Mouse (Mus musculus) erythroid progenitor cell, adult 5-6 weeks (primary cell): ENCODE results near the gene Sult1c2. TPM values are rescaled to one million over a fixed set of nuclear protein-coding genes. Genes with fewer than 3 reads are reported as not detected.
"Not testable (repeated sequence)": the region's sequence is repeated elsewhere in the genome, so short reads cannot be mapped to it uniquely, and the experiment has no call there.

Experiments used
- ATAC-seq: replicated peaks from 2 replicates; pipeline ENCODE4 v1.8.0; 2016; ENCODE audit warnings: moderate number of reproducible peaks, mild to moderate bottlenecking, moderate TSS enrichment, inconsistent platforms; ENCODE audit not compliant: poor library complexity, low FRiP score, severe bottlenecking
- total RNA-seq, 2 experiments: library from RNA; stranded (forward) in 1 of 2; stranded (reverse) in 1 of 2; fragments of 150-400 nt in 1 of 2; fragments of 186-747, 209-891 nt in 1 of 2; gene quantifications; 2 replicates each; pipeline versions ENCODE4 v1.2.3 to v1.2.4; 2015 to 2017; ENCODE audit warnings: low replicate concordance in 2 of 2

The Sult1c2 gene
- not detected in 2 replicates for total RNA-seq (2015; ENCODE audit: low replicate concordance)
- not detected in 2 replicates for total RNA-seq (2017; ENCODE audit: low replicate concordance)

DNA sequence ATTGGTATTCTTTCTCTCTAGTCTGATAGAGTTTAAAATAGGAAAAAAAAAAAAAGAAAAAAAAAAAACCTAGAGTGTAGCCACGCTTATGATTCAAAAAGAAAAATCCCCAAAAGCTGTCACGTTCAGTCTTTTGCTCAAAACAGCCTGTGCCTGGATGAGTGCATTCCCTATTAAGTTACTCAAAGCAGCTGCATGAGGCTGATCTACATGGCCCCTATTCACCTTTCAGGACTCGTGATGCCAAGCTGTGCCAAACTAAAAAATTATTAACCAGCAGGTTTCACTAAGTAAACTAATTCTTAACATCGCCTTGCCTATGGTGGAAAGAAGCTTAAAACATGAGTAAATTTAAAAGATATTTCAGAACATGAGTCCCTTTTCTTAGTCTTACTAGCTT, at the start of gene Sult1c2:
Gene Sult1c2 (minus strand): TSS at position 134 of the 400 bp plus-strand sequence.
- no peak for ATAC-seq

- not testable (repeated sequence) for ATAC-seq
Measured at GRCm38 (mm10) chr17:53879006-53879675, 33.0 kb upstream of the Sult1c2 start.

DNA sequence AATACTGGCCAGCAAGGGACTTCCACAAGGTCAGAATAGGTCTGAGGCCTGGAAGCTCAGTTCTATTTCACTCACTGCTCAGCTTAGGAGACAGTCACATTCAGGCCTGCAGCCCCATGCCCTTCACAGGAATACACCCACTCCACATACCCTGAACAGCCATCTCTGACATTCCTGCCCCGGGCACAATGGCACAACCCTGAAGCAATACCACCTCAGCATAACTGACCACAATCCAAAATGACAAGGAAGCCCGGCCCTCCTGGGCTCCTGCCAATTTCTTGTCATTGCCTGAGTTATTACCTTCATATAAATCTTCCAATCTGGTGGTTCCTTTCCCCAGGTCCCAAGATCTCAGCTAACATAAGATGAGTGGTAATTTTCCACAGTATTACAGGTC, 28.3 kb upstream of the Sult1c2 start:
- no peak for ATAC-seq

DNA sequence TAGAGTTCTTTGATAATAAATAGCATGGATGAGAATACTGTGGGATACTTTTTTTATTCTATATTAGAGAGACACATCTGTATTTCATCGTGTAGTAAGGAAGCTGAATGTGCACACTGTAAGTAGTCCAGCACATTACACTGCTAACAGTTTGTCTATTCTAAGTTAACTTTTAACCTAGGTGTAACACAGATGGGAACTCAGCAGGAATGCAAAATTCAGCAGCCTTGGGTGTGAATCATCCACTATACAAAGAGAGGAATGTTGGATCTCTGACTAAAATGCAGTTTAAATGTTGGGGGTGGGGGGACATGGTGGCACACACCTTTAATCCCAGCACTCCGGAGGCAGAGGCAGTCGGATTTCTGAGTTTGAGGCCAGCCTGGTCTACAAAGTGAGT, 26.1 kb upstream of the Sult1c2 start:
- ATAC-seq = no peak

DNA sequence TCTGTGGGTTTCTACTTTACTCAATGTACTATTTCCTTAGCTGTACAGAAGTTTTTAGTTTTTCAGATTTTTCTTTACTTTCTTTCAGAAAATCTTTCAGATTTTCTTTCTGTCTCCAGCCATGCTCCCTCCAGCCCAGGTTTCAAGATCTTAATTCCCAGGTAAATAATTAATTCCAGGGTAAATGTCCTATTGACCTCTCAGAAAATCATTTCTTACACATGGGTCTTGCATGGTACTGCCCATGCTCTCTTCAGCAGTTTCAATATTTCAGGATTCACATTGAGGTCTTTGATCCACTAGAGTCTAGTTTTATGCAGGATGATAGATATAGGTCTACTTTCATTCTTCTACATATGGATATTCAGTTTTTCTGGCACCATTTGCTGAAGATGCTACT, 23.8 kb upstream of the Sult1c2 start:
- no peak for ATAC-seq

- ATAC-seq = no peak
Measured at GRCm38 (mm10) chr17:53865260-53865955, 19.3 kb upstream of the Sult1c2 start.

DNA sequence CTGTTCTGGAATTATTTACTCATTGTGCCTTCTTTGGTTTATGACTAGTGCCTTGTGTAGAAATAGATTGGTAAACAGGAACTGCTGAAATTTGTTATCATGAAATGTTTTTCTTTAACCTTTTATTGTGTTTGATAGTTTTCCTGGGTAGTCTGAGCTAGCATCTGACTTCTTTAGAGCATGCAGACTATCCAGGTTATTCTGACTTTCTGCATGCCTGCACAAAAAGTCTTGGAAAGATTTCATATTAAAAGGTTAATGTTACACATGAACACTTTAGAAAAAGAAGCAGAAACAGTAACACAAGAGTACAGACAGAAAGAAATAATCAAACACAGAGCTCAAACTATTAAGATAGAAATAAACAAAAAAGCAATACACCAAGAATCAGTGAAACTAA, 14.4 kb upstream of the Sult1c2 start:
- ATAC-seq = no peak

DNA sequence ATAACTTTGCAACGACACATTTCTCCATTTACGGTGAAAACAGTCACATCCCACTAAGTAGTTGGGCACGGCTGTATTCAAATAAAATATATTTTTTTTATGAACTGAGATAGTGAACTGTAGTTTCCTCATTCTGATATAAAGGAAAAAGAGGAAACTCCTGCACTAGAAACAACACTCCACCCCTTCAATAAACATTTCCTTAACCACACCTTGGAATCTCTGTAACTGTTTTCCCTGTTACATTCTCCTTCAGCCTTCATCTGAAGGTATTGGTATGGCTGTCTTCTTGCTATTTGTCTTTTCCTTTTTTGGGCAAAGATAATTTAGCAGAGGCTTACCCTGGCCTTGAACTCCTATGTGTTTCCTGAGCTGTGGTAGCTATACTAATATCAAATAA, 8.9 kb upstream of the Sult1c2 start:
- ATAC-seq = no peak

DNA sequence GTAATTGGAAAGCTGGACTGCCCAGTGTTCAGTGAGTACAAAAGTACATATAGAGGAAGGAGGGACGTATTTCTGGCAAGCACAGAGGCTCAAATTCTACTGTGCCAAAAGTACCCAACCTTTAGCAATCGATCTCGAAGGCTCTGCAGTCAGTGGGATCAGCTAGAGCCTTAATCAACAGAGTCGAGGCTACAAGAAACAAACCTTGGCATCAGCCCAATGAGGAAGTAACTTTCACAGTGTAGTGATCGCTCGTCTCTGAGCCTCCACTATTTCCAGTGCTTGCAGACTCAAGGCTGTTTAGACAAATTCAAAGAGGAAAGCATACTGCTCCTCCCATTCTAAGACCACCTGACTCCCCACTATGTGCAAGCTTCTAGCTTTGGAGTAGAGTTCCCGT, 343 bp downstream of the Sult1c2 start:
- ATAC-seq = no peak

- ATAC-seq = no peak
Measured at GRCm38 (mm10) chr17:53833366-53833765, 12.8 kb downstream of the Sult1c2 start.

- not testable (repeated sequence) for ATAC-seq
Measured at GRCm38 (mm10) chr17:53803974-53804373, 42.2 kb downstream of the Sult1c2 start.

DNA sequence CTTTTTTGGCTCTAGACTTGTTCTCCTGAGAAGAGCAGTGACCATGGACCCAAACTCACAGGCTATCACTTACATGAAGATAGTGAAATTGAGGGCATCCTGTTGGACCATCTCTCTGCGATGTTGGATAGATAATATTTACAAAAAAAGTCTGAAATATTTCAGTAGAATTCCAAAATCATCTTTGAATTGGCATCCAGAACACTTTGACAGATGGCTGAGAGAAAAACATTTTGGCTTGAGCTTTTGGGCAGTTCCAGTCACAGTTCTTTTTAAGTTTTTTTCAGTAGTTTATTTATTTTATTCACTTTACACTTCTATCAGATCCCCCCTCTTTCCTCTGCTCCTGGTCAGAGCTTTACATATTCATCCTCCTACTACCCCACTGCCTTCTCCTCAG, 62.8 kb downstream of the Sult1c2 start:
- ATAC-seq = no peak

Other genes starting within 250 kb of the Sult1c2 start
- gene Sgo1, start 157.0 kb downstream of the Sult1c2 start, total RNA-seq (2015; ENCODE audit: low replicate concordance) = 141 and 166 TPM in 2 replicates
- 186 and 236 TPM in 2 replicates for gene Sgo1, start 157.0 kb downstream of the Sult1c2 start, total RNA-seq (2017; ENCODE audit: low replicate concordance)
- gene Sult1c1, start 144.3 kb upstream of the Sult1c2 start, total RNA-seq (2015; ENCODE audit: low replicate concordance) = not detected in 2 replicates
- gene Sult1c1, start 144.3 kb upstream of the Sult1c2 start, total RNA-seq (2017; ENCODE audit: low replicate concordance) = not detected in 2 replicates